Mouse (Mus musculus): ENCODE measurements around the gene Aff3.

The Aff3 gene

DNA sequence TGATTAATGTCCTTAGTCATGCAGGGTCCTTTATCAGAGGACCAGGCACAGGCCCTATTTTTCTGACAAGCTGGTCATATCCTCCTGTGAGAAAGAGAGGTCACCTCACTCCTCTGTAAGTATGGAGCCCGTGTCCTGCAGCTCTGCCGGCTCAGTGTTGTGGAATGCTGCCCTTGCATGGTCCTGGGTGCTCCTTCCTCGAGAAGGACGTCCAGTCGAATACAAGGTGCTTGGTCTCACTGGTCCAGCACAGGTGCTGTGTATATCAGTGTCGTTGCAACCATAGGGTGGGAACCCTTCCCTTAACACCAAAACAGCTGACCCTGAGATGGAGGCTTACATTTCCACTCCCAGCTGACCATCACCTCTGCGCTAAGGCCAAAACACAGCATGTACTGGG, 280.7 kb downstream of the Aff3 start:
- DNase-seq = no peak

- no peak for DNase-seq
Measured at GRCm38 (mm10) chr1:38382683-38383082, 282.1 kb downstream of the Aff3 start.

- DNase-seq = no peak
Measured at GRCm38 (mm10) chr1:38377930-38378329, 286.8 kb downstream of the Aff3 start.

DNA sequence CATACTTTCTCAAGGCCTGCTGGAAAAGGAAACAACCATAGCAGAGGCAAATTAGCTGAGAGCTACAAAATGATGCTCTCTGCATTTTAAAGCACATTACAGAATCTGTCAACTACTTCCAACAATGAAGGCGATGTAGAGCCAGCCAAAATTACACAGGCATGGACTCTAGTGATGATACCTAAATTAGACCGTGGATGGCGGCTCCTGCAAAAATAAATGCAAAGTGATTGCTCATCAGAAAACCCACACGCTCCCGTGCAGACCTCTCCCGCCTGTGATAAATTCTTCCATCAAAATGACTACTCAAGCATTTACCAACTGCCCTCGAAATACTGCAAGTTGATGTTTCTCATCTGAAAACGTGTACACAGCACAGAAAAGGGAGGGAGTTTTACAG, 295.6 kb downstream of the Aff3 start:
- DNase-seq = no peak

DNA sequence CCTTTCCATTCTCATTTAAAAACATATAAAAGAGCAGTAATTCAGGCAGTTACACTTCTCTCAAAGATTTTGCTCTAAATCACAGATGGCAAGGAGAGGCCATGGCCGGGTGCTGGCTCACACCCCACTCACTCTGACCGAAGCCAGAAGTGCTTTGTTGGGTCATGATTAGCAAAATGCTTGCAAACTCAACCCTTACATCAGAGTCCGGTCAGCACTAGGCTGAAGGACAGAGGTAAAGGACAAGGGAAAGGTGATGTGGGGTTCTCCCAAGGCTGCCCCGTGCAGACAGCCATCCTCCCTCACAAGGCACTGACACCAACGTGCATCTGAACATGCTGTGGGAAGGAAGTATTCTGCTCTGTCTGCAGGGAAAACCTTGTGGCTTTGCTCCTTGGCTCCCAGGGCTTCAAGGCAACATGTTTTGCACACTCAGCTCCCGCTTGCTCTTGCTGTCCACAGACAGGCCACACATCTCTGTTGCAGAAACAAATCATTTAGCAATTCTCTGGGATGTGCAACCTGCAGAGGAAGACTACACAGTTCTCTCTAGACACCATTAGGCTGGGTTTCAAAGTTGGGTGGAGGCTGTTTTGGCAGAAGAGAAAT, 296.6 kb downstream of the Aff3 start:
- peak; percentile 17 for DNase-seq

DNA sequence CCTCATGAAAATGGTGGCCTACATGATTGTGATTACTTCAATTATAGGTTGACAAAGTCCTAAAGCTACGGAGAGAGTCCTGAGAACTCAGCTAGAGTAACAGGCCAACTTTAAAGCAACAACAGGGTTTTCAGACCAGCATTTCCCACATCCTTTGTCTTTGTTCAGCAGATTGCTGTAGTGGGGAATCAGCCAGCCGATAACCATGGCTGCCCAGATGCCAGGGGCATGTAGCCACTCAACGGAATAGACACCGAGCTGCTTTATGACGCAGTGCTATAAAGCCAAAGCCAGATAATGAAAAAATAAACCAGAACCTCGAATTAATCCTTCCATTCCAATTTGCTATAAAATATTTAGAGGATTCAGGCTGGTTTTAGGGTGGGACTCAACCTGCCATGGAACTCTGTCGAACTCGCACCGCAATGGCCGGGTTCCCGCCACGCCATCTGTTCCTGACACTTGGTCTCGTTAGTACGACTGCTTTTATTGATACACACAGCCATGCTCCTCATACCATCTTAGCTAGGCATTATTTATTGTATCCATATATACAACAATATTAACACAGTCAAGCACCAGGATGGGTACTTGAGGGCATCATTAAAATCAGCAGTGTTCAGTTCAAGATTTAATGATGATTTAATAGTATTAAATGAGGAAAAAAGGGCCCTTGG, 297.2 kb downstream of the Aff3 start:
- DNase-seq = no peak

GRCm38 (mm10) chr1:38363856-38364255, 300.9 kb downstream of the Aff3 start:
- DNase-seq = no peak

DNA sequence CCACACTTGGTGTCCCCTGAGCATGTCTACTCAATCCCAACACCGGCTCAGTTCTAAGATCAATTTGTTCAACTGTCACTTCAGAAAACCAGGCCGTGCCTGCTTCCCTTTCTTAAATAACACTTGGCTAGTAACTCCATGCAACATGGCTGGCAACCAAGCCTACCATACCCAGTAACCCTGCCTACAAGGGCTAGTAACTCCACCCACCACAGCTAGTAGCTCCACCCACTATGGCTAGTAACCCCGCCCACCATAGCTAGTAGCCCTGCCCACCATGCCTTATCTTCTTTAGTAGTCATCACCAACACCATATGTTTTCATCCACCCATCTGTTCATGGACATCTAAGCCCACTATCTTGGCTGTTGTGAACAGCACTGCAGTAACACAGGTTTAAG, 302.5 kb downstream of the Aff3 start:
- DNase-seq = no peak

GRCm38 (mm10) chr1:38358797-38359349, 305.9 kb downstream of the Aff3 start:
- DNase-seq = peak; percentile 38

DNA sequence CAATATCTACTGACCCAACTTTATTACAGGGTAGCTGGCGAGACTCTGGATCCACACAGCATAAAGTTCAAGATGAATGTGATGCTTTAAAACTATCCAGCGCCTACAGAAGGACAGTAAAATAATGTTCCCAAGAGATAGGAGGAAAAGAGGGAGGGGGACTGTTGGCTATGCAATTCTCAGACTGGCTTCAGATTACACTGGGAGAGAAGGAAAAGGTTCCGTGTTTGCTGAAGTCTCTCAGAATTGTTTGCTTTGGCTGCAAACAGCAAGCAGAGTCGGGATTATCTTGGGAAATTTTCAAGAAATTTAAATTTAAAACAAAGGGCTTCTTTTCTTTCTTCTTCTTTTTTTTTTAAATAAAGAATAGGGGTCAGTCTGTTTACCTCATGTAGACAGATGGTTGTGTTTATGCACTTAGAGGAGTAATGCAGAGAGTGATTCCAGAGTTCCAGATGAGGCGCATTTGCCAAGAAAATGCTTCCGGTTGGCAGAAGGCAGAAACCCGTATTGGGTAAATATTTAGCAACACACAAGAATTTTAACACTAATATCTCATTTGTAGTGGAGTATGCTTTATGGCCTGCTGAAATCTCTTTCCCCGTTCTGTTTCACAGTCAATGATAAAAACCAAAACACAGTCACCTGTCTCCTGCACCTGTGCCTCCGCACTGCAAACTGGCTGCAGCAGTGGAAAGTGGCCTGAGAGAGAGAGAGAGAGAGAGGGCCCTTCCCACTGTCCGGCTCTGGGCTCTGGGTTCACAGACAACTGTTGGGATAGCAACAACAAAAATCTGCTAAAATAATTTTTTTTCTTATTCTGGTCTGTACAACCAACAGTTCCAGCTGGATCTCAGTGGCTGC, 306.6 kb downstream of the Aff3 start:
- DNase-seq = peak; percentile 4

DNA sequence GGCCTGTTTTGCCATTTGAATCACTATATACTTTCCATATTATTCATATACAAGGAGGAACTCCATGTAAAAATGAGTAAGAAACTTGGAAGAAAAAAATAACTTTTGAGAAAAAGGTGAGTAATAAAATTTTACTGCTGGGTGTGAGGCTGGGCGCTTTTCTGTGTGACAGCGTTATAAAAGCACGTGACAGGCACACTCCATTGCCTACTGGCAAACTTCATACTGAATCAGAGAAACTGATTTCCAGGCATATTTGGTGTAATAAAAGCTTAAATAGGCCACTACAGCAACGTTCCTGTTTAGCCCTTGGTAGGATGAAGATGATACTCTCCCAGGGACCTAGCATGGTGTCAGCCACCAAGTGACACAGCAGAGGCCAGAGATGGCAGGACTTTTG, 310.2 kb downstream of the Aff3 start:
- no peak for DNase-seq

DNA sequence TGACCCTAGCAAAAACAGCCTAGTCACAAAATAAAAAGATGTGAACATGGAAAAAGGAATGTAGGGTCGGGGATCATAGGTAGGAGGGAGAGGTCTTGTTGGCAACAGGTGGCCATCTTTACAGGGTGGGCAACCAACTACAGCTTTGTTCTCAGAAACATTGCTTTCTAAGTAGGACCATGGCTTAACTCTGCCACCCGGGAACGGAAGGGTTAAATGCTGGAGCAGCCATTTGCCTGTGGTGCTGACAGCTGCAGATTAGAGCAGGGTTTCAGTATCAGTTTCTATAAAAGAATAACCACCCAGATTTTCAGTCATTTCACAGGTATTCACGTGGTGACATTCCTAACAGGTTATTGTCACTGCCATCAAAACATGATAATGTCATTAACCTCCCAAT, 317.4 kb downstream of the Aff3 start:
- no peak for DNase-seq

- peak; percentile 77 for DNase-seq
Measured at GRCm38 (mm10) chr1:38334206-38334605, 330.5 kb downstream of the Aff3 start.

GRCm38 (mm10) chr1:38332919-38333318, 331.8 kb downstream of the Aff3 start:
- no peak for DNase-seq

DNA sequence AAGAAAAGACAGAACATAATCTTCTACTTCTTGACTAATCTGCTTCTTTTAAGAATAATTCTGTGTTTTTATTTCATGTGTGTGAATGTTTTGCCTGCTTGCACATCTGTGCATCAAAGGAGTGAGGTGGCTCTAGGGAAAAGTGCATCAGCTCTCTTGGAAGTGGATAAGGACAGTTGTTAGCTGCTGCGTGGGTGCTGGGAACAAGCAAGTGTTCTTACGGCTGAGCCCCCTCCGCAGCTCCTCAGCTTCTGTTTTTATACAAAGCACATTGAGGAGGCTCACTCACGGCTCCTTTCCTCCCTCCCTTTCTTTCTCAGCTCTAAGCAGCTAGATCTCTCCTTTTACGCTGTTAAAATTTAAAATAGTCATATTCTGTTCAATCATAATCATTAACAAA, 340.5 kb downstream of the Aff3 start:
- no peak for DNase-seq

DNA sequence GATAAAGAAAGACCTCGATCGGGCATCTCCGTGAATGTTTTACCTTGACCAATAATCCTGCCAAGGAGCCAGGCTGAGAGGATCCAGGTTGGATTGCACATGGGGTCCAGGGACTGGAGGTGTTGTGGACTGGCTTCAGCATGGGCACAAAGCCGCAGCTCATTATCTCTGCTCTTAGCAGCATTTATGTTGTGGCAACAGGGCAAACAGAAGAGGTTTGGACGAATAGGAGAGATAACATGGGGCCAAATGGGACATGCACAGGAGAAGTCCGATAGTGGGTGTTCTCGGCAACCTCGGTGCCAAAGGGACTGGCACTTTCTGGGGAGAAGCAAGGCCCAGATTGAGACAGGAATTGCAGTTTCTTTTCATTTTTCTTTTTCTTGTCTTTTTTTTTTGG, 342.9 kb downstream of the Aff3 start:
- DNase-seq = no peak

DNA sequence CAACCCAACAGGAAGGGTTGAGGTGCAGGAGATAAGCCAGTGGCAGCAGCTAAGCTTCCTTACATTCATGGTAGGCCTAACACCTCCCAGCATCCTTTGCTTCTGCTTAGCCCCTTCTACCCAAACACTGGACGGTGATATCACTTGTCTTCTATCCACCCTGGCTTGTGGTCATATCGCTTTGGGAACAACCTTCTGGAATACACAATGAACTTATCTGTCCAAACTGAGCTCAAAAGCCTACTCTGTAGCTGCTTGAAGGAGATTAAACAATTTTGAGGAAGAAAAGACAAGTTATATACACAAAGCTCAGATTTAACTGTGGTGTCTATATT, 343.8 kb downstream of the Aff3 start:
- no peak for DNase-seq

- DNase-seq = no peak
Measured at GRCm38 (mm10) chr1:38320126-38320970, 344.4 kb downstream of the Aff3 start.

- DNase-seq = no peak
Measured at GRCm38 (mm10) chr1:38318614-38319013, 346.1 kb downstream of the Aff3 start.

DNA sequence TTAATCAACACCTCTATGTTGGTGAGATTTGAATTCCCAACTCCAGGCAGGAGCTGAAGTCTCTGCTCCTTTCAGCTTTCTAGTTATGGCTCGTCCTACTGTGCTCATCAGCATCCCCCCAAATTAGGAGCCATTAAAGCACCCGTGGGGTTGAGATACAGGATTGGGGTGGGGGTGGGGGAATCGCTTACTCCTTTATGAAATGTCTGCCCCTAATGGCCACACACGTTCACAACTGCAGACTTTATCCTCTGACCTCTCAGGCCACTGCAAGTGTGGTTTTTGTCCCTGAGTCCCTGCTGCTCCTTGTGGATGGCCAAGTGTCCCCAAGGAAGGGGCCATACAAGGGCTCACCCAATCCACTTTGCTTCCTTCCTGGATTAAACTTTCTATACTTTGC, 348.8 kb downstream of the Aff3 start:
- no peak for DNase-seq

DNA sequence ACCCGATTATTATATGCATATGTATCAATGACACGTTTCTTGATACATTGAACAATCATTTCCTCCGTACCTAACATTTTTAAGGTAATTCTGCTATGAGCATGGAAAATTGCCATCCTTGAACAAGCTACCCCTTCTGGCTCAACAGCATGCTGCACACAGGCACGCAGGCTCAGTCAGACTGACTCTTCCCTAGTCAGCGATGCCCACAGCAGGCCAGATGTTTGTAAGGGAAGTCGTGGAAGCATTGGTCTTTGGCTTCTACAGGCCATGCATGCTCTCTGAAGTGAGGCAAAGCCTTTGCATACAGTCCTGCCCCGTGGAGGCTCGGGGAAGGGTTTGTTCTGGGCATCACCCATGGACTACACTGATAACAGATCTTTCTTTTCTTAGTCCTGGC, 354.3 kb downstream of the Aff3 start:
- DNase-seq = no peak

- no peak for DNase-seq
Measured at GRCm38 (mm10) chr1:38310076-38310475, 354.7 kb downstream of the Aff3 start.

- DNase-seq = no peak
Measured at GRCm38 (mm10) chr1:38309341-38309740, 355.4 kb downstream of the Aff3 start.

Measured in cerebellum, adult 9-10 months (tissue).